In genomic region chr19:59470913-59471312, GRCm38 (mm10) we compare ENCODE assay signal across 12 mouse cellular contexts. TPM values are rescaled to one million over a fixed set of nuclear protein-coding genes. Genes with fewer than 3 reads are reported as not detected.
DNase-seq lines count a peak whose midpoint lies in the region; ATAC-seq and TF ChIP-seq lines count a peak whose summit lies in the region.
"Had no signal": no experiment of that assay in that cellular context is flagged by ENCODE, and none has a peak within 500 bp of the region (broad histone marks: within the 10 kb centered on the region; RNA-seq: fewer than 3 reads in every experiment).

No protein-coding gene starts in this region.

- H3K36me3 ChIP-seq in forebrain, embryonic 15.5 days, result no peaks in the 10 kb centered on the region
- no peaks in the 10 kb centered on the region for H3K36me3 ChIP-seq in midbrain, embryonic 10.5 days

- no peak for TF ChIP-seq CTCF in layer of hippocampus, adult 2 months (conservative IDR thresholded peaks at IDR 0.05)

- no peak overlapping the region for H3K4me3 ChIP-seq in forebrain, embryonic 15.5 days
- peak overlapping the region; percentile 33 for H3K4me3 ChIP-seq in midbrain, embryonic 10.5 days
- H3K4me3 ChIP-seq in layer of hippocampus, adult 2 months, result no peak overlapping the region

- H3K4me1 ChIP-seq in forebrain, embryonic 15.5 days, result peaks cover 52% of the 10 kb centered on the region
- H3K4me1 ChIP-seq in midbrain, embryonic 10.5 days, result peaks cover 58% of the 10 kb centered on the region

- no peak overlapping the region for H3K27ac ChIP-seq in forebrain, embryonic 15.5 days (replicated peaks)
- peak overlapping the region; percentile 43; the same call in 1 of the 2 replicates for H3K27ac ChIP-seq in midbrain, embryonic 10.5 days (replicated peaks)
- H3K27ac ChIP-seq in layer of hippocampus, adult 2 months, result no peak overlapping the region

- peak; percentile 44 for DNase-seq in retina, postnatal 1 day
- DNase-seq in retina, embryonic 14.5 days (ENCODE audit: low spot score), result no peak
- DNase-seq in midbrain, embryonic 10.5 days (ENCODE audit: low spot score), result no peak
- no peak for DNase-seq in layer of hippocampus, adult 2 months (ENCODE audit: low spot score in 2 of 2)
- DNase-seq in adrenal gland, postnatal 10 days, result no peak
- no peak for DNase-seq in left cerebral cortex, adult 18-20 months (ENCODE audit: low spot score in 2 of 2)
- DNase-seq: gastrocnemius, postnatal 25 days; kidney, adult 9 months; left cerebral cortex, postnatal 4 days; lung, postnatal 14 days had no signal

- no peak for ATAC-seq in forebrain, embryonic 15.5 days (replicated peaks)

- H3K4me2 ChIP-seq in forebrain, embryonic 15.5 days (replicated peaks), result peak overlapping the region; percentile 3; the same call in 1 of the 2 replicates

- no peak overlapping the region for H3K9ac ChIP-seq in forebrain, embryonic 15.5 days (replicated peaks)

- 6% methylated on average over 13 of the region's 13 CpGs for WGBS in forebrain, embryonic 15.5 days
- 1% methylated on average over 13 of the region's 13 CpGs for WGBS in midbrain, embryonic 10.5 days

- H3K9me3 ChIP-seq in forebrain, embryonic 15.5 days, result no peaks in the 10 kb centered on the region
- H3K9me3 ChIP-seq in midbrain, embryonic 10.5 days (replicated peaks), result no peaks in the 10 kb centered on the region

- H3K27me3 ChIP-seq in forebrain, embryonic 15.5 days, result peaks cover 29% of the 10 kb centered on the region
- peaks cover 92% of the 10 kb centered on the region for H3K27me3 ChIP-seq in midbrain, embryonic 10.5 days (ENCODE audit: low read depth, poor library complexity, severe bottlenecking)

RNA-seq across cellular contexts. Expression of gene Emx2, which starts 12.7 kb away (rescaled TPM):
- polyA plus RNA-seq in forebrain, embryonic 15.5 days (2015; fragmentation: Nextera tagmentation; extraction: Ambion mirVana), result 14.7 and 19.9 TPM in 2 replicates
- 8.7 and 9.2 TPM in 2 replicates for polyA plus RNA-seq in midbrain, embryonic 10.5 days (2016; fragmentation: Nextera tagmentation; extraction: Ambion mirVana)
- 10 to 100 TPM; 26.6 to 29.8 TPM for total RNA-seq in layer of hippocampus, adult 2 months (2021)
- total RNA-seq in adrenal gland, postnatal 10 days (2021), result under 1 TPM in 1 of 2 experiments, not detected in 1; 0.27 TPM
- total RNA-seq in left cerebral cortex, adult 18-20 months (2021), result 10 to 100 TPM; 11.9 to 17.1 TPM
- polyA plus RNA-seq: small intestine, adult 2 months had no signal

Comparison
In these comparisons a context has a peak if more than half of its experiments do, and no peak if none do; other contexts are left out.
1. RNA of gene Emx2, which starts 12.7 kb away (total RNA-seq): 26.6 to 29.8 TPM in layer of hippocampus, adult 2 months and 11.9 to 17.1 TPM in left cerebral cortex, adult 18-20 months; 0.27 TPM in adrenal gland, postnatal 10 days; every median in the first group is over 10 times any median in the second.